In the genomic region with DNA sequence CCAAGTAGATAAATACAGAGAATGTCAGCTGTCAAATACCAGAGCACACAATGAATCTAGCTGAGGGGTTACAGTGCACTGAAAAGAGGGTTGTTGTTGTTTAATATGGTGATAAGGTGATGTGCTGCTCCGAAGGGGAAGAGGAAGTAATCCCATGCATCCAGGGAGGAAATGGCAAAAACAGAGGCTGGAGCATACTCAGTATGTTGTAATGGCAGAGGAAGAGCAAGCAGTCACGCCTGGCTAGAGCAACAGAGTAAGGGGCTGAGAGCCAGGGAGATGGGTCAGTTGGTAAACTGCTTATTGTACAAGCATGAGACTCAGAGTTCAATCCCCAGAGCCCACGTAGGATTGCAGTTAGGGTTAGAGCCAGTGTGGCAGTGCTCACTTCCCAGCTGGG, we compare ENCODE assay signal across 16 mouse cellular contexts.
"Had no signal": no experiment of that assay in that cellular context is flagged by ENCODE, and none has a peak within 500 bp of the region (broad histone marks: within the 10 kb centered on the region; RNA-seq: fewer than 3 reads in every experiment).

No protein-coding gene starts in this region.

- ATAC-seq: liver, embryonic 12.5 days; liver, postnatal 0 days; lung, postnatal 0 days; midbrain, embryonic 13.5 days; midbrain, embryonic 15.5 days; midbrain, embryonic 16.5 days had no signal

- DNase-seq: left cerebral cortex, postnatal 4 days; liver; liver, embryonic 13.5 days; liver, postnatal 0 days; lung, adult 2 months; lung, embryonic 14.5 days; lung, postnatal 10 days; lung, postnatal 14 days; lung, postnatal 36 days; lung, postnatal 4 days; midbrain, embryonic 14.5 days had no signal
